Mouse (Mus musculus) MEL (cell line): ENCODE results near the gene Serpina3k. TPM values are rescaled to one million over a fixed set of nuclear protein-coding genes. Genes with fewer than 3 reads are reported as not detected.
"Not testable (repeated sequence)": the region's sequence is repeated elsewhere in the genome, so short reads cannot be mapped to it uniquely, and the experiment has no call there.

ENCODE experiments used
- DNase-seq: peaks from one replicate; pipeline ENCODE4 v3.0.0; 2011; ENCODE audit warnings: low read depth, low spot score
- H3K27ac ChIP-seq: 2 replicates; pipeline ENCODE4 v1.5.1; 2012; ENCODE audit warnings: low read depth, mild to moderate bottlenecking, control low read depth, low read length, moderate library complexity; ENCODE audit not compliant: control insufficient read depth
- H3K27me3 ChIP-seq, 2 experiments: fragments of 150-350 bp in 1 of 2; sonication (generic) in 1 of 2; 2 replicates each; pipeline ENCODE4 v1.6.1; 2012; ENCODE audit warnings: low read length in 2 of 2, mild to moderate bottlenecking in 2 of 2, improper control_type of control experiment in 1 of 2, moderate library complexity in 1 of 2; ENCODE audit not compliant: insufficient read depth in 2 of 2, control insufficient read depth in 1 of 2
- H3K36me3 ChIP-seq, 2 experiments: 2 replicates each; pipeline ENCODE4 v1.6.1; 2012 to 2014; ENCODE audit warnings: low read length in 2 of 2, improper control_type of control experiment in 1 of 2, inconsistent platforms in 1 of 2, mild to moderate bottlenecking in 1 of 2; ENCODE audit not compliant: insufficient read depth in 2 of 2, control insufficient read depth in 1 of 2
- H3K4me1 ChIP-seq, 2 experiments: fragments of 150-350 bp in 1 of 2; sonication (generic) in 1 of 2; 2 replicates each; pipeline ENCODE4 v1.6.1; 2012; ENCODE audit warnings: low read length in 2 of 2, improper control_type of control experiment in 1 of 2, mild to moderate bottlenecking in 1 of 2; ENCODE audit not compliant: insufficient read depth in 2 of 2, control insufficient read depth in 1 of 2
- H3K4me3 ChIP-seq, 2 experiments: fragments of 150-350 bp in 1 of 2; sonication (generic) in 1 of 2; 2 replicates each; pipeline ENCODE4 v1.5.1; 2012; ENCODE audit warnings: low read depth in 2 of 2, low read length in 2 of 2, mild to moderate bottlenecking in 2 of 2, moderate library complexity in 2 of 2, control low read depth in 1 of 2, improper control_type of control experiment in 1 of 2; ENCODE audit not compliant: control insufficient read depth in 1 of 2, insufficient read depth in 1 of 2
- H3K79me2 ChIP-seq: 2 replicates; pipeline ENCODE4 v1.6.1; 2012; ENCODE audit warnings: mild to moderate bottlenecking, low read length, moderate library complexity; ENCODE audit not compliant: control insufficient read depth, poor library complexity, insufficient read depth
- H3K9ac ChIP-seq: 2 replicates; pipeline ENCODE4 v1.6.1; 2012; ENCODE audit warnings: low read depth, mild to moderate bottlenecking, control low read depth, low read length, moderate library complexity; ENCODE audit not compliant: control insufficient read depth, poor library complexity, severe bottlenecking
- H3K9me3 ChIP-seq: fragments of 150-350 bp; sonication (generic); replicated peaks from 2 replicates; pipeline ENCODE4 v1.6.1; 2012; ENCODE audit warnings: mild to moderate bottlenecking, low read length, improper control_type of control experiment, moderate library complexity; ENCODE audit not compliant: insufficient read depth
- CHD2 ChIP-seq: IDR thresholded peaks from 2 replicates; pipeline ENCODE4 v1.6.1; 2011; ENCODE audit warnings: low read length, improper control_type of control experiment
- ELF1 ChIP-seq: IDR thresholded peaks from 2 replicates; pipeline ENCODE4 v1.6.1; 2014; ENCODE audit warnings: low read depth, mild to moderate bottlenecking, inconsistent platforms, low read length, improper control_type of control experiment, moderate library complexity
- GABPA ChIP-seq: IDR thresholded peaks from 2 replicates; pipeline ENCODE4 v1.6.1; 2012; ENCODE audit warnings: low read depth, mild to moderate bottlenecking, inconsistent platforms, low read length, improper control_type of control experiment, moderate library complexity
- HCFC1 ChIP-seq: IDR thresholded peaks from 2 replicates; pipeline ENCODE4 v1.6.1; 2012; ENCODE audit warnings: low read depth, mild to moderate bottlenecking, inconsistent platforms, low read length, improper control_type of control experiment, moderate library complexity
- MAX ChIP-seq: IDR thresholded peaks from 2 replicates; pipeline ENCODE4 v1.6.1; 2011; ENCODE audit warnings: low read length, improper control_type of control experiment
- MXI1 ChIP-seq: IDR thresholded peaks from 2 replicates; pipeline ENCODE4 v1.6.1; 2011; ENCODE audit warnings: mild to moderate bottlenecking, low read depth, low read length, improper control_type of control experiment
- MYB ChIP-seq: IDR thresholded peaks from 2 replicates; pipeline ENCODE4 v1.6.1; 2011; ENCODE audit warnings: mild to moderate bottlenecking, low read depth, low read length, improper control_type of control experiment
- MYC ChIP-seq: IDR thresholded peaks from 2 replicates; pipeline ENCODE4 v1.6.1; 2011; ENCODE audit warnings: low read depth, mild to moderate bottlenecking, low read length, improper control_type of control experiment, moderate library complexity
- NRF1 ChIP-seq: IDR thresholded peaks from 2 replicates; pipeline ENCODE4 v1.6.1; 2014; ENCODE audit warnings: low read depth, mild to moderate bottlenecking, inconsistent platforms, low read length, improper control_type of control experiment, moderate library complexity; ENCODE audit not compliant: poor library complexity, insufficient read depth, severe bottlenecking
- POLR2A ChIP-seq, 2 experiments: IDR thresholded peaks; 2 replicates each; pipeline ENCODE4 v1.6.1; 2011 to 2012; ENCODE audit warnings: low read length in 2 of 2, mild to moderate bottlenecking in 2 of 2, control low read depth in 1 of 2, improper control_type of control experiment in 1 of 2, low read depth in 1 of 2, moderate library complexity in 1 of 2; ENCODE audit not compliant: control insufficient read depth in 1 of 2, insufficient read depth in 1 of 2, poor library complexity in 1 of 2
- POLR2AphosphoS5 ChIP-seq: IDR thresholded peaks from 2 replicates; pipeline ENCODE4 v1.6.1; 2012; ENCODE audit warnings: low read depth, borderline replicate concordance, mild to moderate bottlenecking, inconsistent platforms, low read length, moderate library complexity, mixed read lengths
- RCOR1 ChIP-seq: IDR thresholded peaks from 2 replicates; pipeline ENCODE4 v1.6.1; 2012; ENCODE audit warnings: low read depth, mild to moderate bottlenecking, inconsistent platforms, low read length, improper control_type of control experiment
- SIN3A ChIP-seq: IDR thresholded peaks from 2 replicates; pipeline ENCODE4 v1.6.1; 2012; ENCODE audit warnings: low read length, improper control_type of control experiment, inconsistent platforms
- TAL1 ChIP-seq: IDR thresholded peaks from 2 replicates; pipeline ENCODE4 v1.6.1; 2012; ENCODE audit warnings: mild to moderate bottlenecking, inconsistent platforms, low read length, moderate library complexity, mixed read lengths
- ZNF384 ChIP-seq: IDR thresholded peaks from 2 replicates; pipeline ENCODE4 v1.6.1; 2012; ENCODE audit warnings: low read depth, mild to moderate bottlenecking, inconsistent platforms, low read length, improper control_type of control experiment
- polyA plus RNA-seq, 2 experiments: library from polyadenylated mRNA; stranded (reverse) in 1 of 2; unstranded in 1 of 2; fragments of >175 nt in 1 of 2; fragments of >200 nt in 1 of 2; gene quantifications; 2 replicates each; pipeline versions ENCODE4 v1.2.1 to v1.2.4; 2012; ENCODE audit warnings: low replicate concordance in 2 of 2, low read depth in 1 of 2; ENCODE audit not compliant: insufficient read length in 2 of 2, insufficient read depth in 1 of 2, missing spikeins in 1 of 2
- total RNA-seq: library from RNA; depleted of rRNA; stranded (reverse); fragments of 300-350 nt; gene quantifications from 2 replicates; pipeline ENCODE4 v1.2.3, GENCODE M21; 2012

Gene Serpina3k
- total and polyA plus RNA-seq, 3 experiments = not detected

DNA sequence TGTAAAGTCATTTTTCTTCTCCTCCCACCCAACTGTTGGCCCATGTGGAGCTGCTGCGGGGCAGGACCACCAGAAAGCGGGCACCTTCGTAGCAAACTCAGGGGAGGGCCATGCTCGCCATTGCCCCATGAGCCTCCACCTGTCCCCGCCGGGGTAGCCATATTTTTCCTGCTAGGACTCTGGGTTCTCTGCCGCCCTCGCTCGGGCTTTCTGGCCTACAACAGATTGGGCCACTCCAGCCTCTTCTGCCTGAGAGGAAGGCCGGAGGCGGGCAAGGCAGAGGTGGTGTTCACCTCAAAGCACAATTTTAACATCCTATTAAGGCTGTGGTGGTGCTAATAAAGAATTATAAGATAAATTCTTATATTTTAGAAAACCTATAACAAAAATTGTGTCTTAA lies 41.6 kb downstream of the Serpina3k start:
- no peak for DNase-seq
- no peaks in the 10 kb centered on the region for H3K4me1 ChIP-seq
- TF ChIP-seq POLR2A (IDR thresholded peaks at IDR 0.05; ENCODE audit: control insufficient read depth in 1 of 2, insufficient read depth in 1 of 2, low read depth in 1 of 2, low read length in 2 of 2, poor library complexity in 1 of 2) (no peak), MXI1 (no peak), SIN3A (no peak), POLR2AphosphoS5 (no peak), MYB (no peak), NRF1 (no peak), ZNF384 (no peak), HCFC1 (no peak), MAX (no peak), CHD2 (no peak), TAL1 (no peak), RCOR1 (no peak), ELF1 (no peak), GABPA (no peak), MYC (no peak)
- TF ChIP-seq, all 39 proteins: peak for 0
- no peak overlapping the region for H3K9ac ChIP-seq
- no peaks in the 10 kb centered on the region for H3K79me2 ChIP-seq
- H3K27ac ChIP-seq = no peak overlapping the region
- H3K9me3 ChIP-seq = no peaks in the 10 kb centered on the region
- no peaks in the 10 kb centered on the region for H3K27me3 ChIP-seq
- no peak overlapping the region for H3K4me3 ChIP-seq
- no peaks in the 10 kb centered on the region for H3K36me3 ChIP-seq

DNA sequence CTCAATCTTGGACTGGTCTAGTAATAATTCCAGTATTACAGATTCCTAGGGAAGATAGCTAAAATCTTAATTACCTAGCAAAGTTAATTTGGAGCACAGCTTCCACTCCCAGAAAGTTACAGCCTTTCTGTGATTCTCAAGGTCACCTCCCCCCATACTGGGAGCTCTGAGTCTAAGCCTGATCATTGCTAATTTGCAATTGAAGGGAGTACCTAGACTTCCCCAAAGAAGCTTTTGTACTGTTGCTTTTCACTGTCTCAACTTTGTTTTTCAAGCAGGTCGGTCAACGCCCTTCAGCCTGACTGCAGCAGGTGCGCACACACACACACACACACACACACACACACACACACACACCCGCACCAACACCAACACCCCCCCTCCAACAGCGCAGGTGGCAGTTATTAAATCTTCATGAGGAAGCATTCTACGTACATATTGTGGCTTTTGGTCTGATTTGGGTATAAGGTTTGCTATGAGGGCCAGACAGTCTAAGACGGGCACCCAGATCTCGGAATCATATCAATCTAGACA lies 42.9 kb downstream of the Serpina3k start:
- not testable (repeated sequence) for H3K27ac ChIP-seq, H3K36me3 ChIP-seq, H3K4me3 ChIP-seq, H3K9ac ChIP-seq, H3K27me3 ChIP-seq, H3K4me1 ChIP-seq, H3K9me3 ChIP-seq, DNase-seq, H3K79me2 ChIP-seq

- not testable (repeated sequence) for H3K27me3 ChIP-seq, H3K36me3 ChIP-seq, DNase-seq, H3K9me3 ChIP-seq, H3K27ac ChIP-seq, H3K4me3 ChIP-seq, H3K4me1 ChIP-seq, H3K79me2 ChIP-seq, H3K9ac ChIP-seq
Measured at GRCm38 (mm10) chr12:104385987-104386386, 47.7 kb downstream of the Serpina3k start.

DNA sequence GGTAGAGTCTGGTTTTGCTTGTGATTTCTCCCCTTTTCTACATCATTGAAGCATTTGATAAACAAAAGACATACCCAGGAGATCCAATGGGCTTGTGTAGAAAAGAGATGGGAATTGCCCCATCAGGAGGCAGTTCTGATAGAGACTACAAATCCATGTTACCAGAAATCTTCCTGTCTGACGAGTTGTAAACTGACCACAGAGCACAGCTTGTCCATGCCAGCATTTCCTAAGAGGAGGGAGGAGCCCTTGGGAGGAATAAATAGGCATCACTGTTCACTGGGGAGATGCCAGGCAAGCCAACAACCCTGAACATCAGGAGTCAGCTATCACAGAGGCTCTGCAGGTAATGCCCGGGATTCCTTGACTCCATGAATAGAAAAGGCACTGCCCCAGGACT lies 48.6 kb downstream of the Serpina3k start:
- H3K27ac ChIP-seq, DNase-seq, H3K27me3 ChIP-seq, H3K79me2 ChIP-seq, H3K9me3 ChIP-seq, H3K9ac ChIP-seq, H3K36me3 ChIP-seq, H3K4me3 ChIP-seq, H3K4me1 ChIP-seq: not testable (repeated sequence)
